In genomic region chr3:89647268-89647874, GRCm38 (mm10) we compare ENCODE assay signal across 8 mouse cellular contexts.
DNase-seq lines count a peak whose midpoint lies in the region; ATAC-seq and TF ChIP-seq lines count a peak whose summit lies in the region.

No protein-coding gene starts in this region.

- intact Hi-C loops in left cerebral cortex, postnatal 10 days (cut with DNase I): no loop called here

- no peak overlapping the region for H3K4me2 ChIP-seq in lung, embryonic 14.5 days
- no peak overlapping the region for H3K4me2 ChIP-seq in embryonic facial prominence, embryonic 12.5 days (replicated peaks)
- H3K4me2 ChIP-seq in intestine, embryonic 16.5 days (ENCODE audit: low read depth, low read length): no peak overlapping the region
- H3K4me2 ChIP-seq in stomach, embryonic 15.5 days: no peak overlapping the region

- 0 out of 2 replicates have a peak, but pooled peaks have one; percentile 55 for ATAC-seq in lung, embryonic 14.5 days (ENCODE audit: insufficient read depth)
- ATAC-seq in embryonic facial prominence, embryonic 12.5 days (ENCODE audit: insufficient number of reproducible peaks, insufficient read depth, low FRiP score, low TSS enrichment): peak; percentile 75; the same call in 1 of the 2 replicates
- no peak for ATAC-seq in intestine, embryonic 16.5 days
- ATAC-seq in stomach, embryonic 15.5 days (ENCODE audit: insufficient read depth, low FRiP score, low read depth): peak; percentile 9; the same call in 1 of the 2 replicates

- peak; percentile 65 for DNase-seq in lung, embryonic 14.5 days
- no peak for DNase-seq in lung, adult 2 months
- DNase-seq in cerebellum, postnatal 4 days (ENCODE audit: low spot score in 2 of 2): no peak
- no peak for DNase-seq in thymus, adult 2 months
- DNase-seq in left cerebral cortex, postnatal 10 days (ENCODE audit: extremely low spot score in 1 of 2, low spot score in 2 of 2): no peak

- TF ChIP-seq POLR2A in lung, adult 2 months (IDR thresholded peaks at IDR 0.05; ENCODE audit: borderline replicate concordance, extremely low read depth, low read depth, low read length): no peak
- TF ChIP-seq POLR2A in thymus, adult 2 months (IDR thresholded peaks at IDR 0.05; ENCODE audit: control insufficient read depth, extremely low read depth, insufficient read depth, low read length, poor library complexity): no peak

- no peaks in the 10 kb centered on the region for H3K36me3 ChIP-seq in lung, embryonic 14.5 days (ENCODE audit: insufficient read depth)
- H3K36me3 ChIP-seq in embryonic facial prominence, embryonic 12.5 days: no peaks in the 10 kb centered on the region
- H3K36me3 ChIP-seq in intestine, embryonic 16.5 days (ENCODE audit: control insufficient read depth, insufficient read depth, low read length): no peaks in the 10 kb centered on the region
- H3K36me3 ChIP-seq in stomach, embryonic 15.5 days: no peaks in the 10 kb centered on the region
- no peaks in the 10 kb centered on the region for H3K36me3 ChIP-seq in thymus, adult 2 months (ENCODE audit: control insufficient read depth, insufficient read depth, low read length)

- H3K9ac ChIP-seq in lung, embryonic 14.5 days: no peak overlapping the region
- H3K9ac ChIP-seq in embryonic facial prominence, embryonic 12.5 days: no peak overlapping the region
- H3K9ac ChIP-seq in intestine, embryonic 16.5 days (ENCODE audit: low read depth, low read length): no peak overlapping the region
- H3K9ac ChIP-seq in stomach, embryonic 15.5 days: no peak overlapping the region

- H3K9me3 ChIP-seq in lung, embryonic 14.5 days (ENCODE audit: low read depth, low read length): no peaks in the 10 kb centered on the region
- H3K9me3 ChIP-seq in embryonic facial prominence, embryonic 12.5 days: no peaks in the 10 kb centered on the region
- no peaks in the 10 kb centered on the region for H3K9me3 ChIP-seq in intestine, embryonic 16.5 days (ENCODE audit: control insufficient read depth, low read length)
- no peaks in the 10 kb centered on the region for H3K9me3 ChIP-seq in stomach, embryonic 15.5 days

- H3K4me1 ChIP-seq in lung, embryonic 14.5 days (ENCODE audit: insufficient read depth): no peaks in the 10 kb centered on the region; the same call in 1 of the 2 replicates
- no peaks in the 10 kb centered on the region for H3K4me1 ChIP-seq in lung, adult 2 months (ENCODE audit: control insufficient read depth, insufficient read depth, low read length)
- peaks cover 19% of the 10 kb centered on the region for H3K4me1 ChIP-seq in embryonic facial prominence, embryonic 12.5 days
- H3K4me1 ChIP-seq in intestine, embryonic 16.5 days (ENCODE audit: control insufficient read depth, insufficient read depth, low read length): peaks cover 15% of the 10 kb centered on the region
- H3K4me1 ChIP-seq in stomach, embryonic 15.5 days: peaks cover 10% of the 10 kb centered on the region
- no peaks in the 10 kb centered on the region for H3K4me1 ChIP-seq in thymus, adult 2 months (replicated peaks; ENCODE audit: control insufficient read depth, insufficient read depth, low read length)

- no peaks in the 10 kb centered on the region for H3K27me3 ChIP-seq in lung, embryonic 14.5 days (ENCODE audit: insufficient read depth, low read length)
- H3K27me3 ChIP-seq in embryonic facial prominence, embryonic 12.5 days: no peaks in the 10 kb centered on the region
- H3K27me3 ChIP-seq in intestine, embryonic 16.5 days (replicated peaks; ENCODE audit: control insufficient read depth, insufficient read depth, low read length): no peaks in the 10 kb centered on the region
- no peaks in the 10 kb centered on the region for H3K27me3 ChIP-seq in stomach, embryonic 15.5 days (replicated peaks)
- H3K27me3 ChIP-seq in thymus, adult 2 months (ENCODE audit: control insufficient read depth, insufficient read depth, low read length): no peaks in the 10 kb centered on the region

- no peak overlapping the region for H3K4me3 ChIP-seq in lung, embryonic 14.5 days (ENCODE audit: low read depth, low read length)
- no peak overlapping the region for H3K4me3 ChIP-seq in lung, adult 2 months (replicated peaks; ENCODE audit: extremely low read depth, low read depth, low read length)
- no peak overlapping the region for H3K4me3 ChIP-seq in embryonic facial prominence, embryonic 12.5 days
- no peak overlapping the region for H3K4me3 ChIP-seq in intestine, embryonic 16.5 days (ENCODE audit: low read length)
- H3K4me3 ChIP-seq in stomach, embryonic 15.5 days (replicated peaks): no peak overlapping the region
- no peak overlapping the region for H3K4me3 ChIP-seq in thymus, adult 2 months (ENCODE audit: control insufficient read depth, insufficient read depth, low read length)

- WGBS in lung, embryonic 14.5 days: 66% methylated on average over 6 of the region's 6 CpGs
- WGBS in lung, adult 2 months: 62% methylated on average over 6 of the region's 6 CpGs
- WGBS in embryonic facial prominence, embryonic 12.5 days: 46% methylated on average over 6 of the region's 6 CpGs
- WGBS in intestine, embryonic 16.5 days: 68% methylated on average over 6 of the region's 6 CpGs
- WGBS in stomach, embryonic 15.5 days: 67% methylated on average over 6 of the region's 6 CpGs
- 74% methylated on average over 6 of the region's 6 CpGs for WGBS in thymus, adult 2 months

- no peak for TF ChIP-seq CTCF in lung, embryonic 14.5 days (IDR thresholded peaks at IDR 0.05; ENCODE audit: low read depth)
- TF ChIP-seq CTCF in lung, adult 2 months (IDR thresholded peaks at IDR 0.05; ENCODE audit: insufficient read depth, low read length): no peak
- TF ChIP-seq CTCF in thymus, adult 2 months (IDR thresholded peaks at IDR 0.05; ENCODE audit: borderline replicate concordance, control insufficient read depth, extremely low read depth, insufficient read depth, low read length, poor library complexity): no peak

- peak overlapping the region; percentile 84 for H3K27ac ChIP-seq in lung, embryonic 14.5 days (ENCODE audit: low read depth)
- peak overlapping the region; percentile 85 for H3K27ac ChIP-seq in embryonic facial prominence, embryonic 12.5 days
- H3K27ac ChIP-seq in intestine, embryonic 16.5 days (ENCODE audit: low read length): peak overlapping the region; percentile 26; the same call in 1 of the 2 replicates
- peak overlapping the region; percentile 27 for H3K27ac ChIP-seq in stomach, embryonic 15.5 days
- H3K27ac ChIP-seq in thymus, adult 2 months (ENCODE audit: control insufficient read depth, insufficient read depth, low read length): no peak overlapping the region
